Comparison of ENCODE assay signal across 20 mouse cellular contexts in genomic region chr6:52265913-52266665, GRCm38 (mm10). TPM values are rescaled to one million over a fixed set of nuclear protein-coding genes. Genes with fewer than 3 reads are reported as not detected.
A peak's percentile ranks its signal among the peaks of the same experiment; 100 is the strongest.
DNase-seq lines count a peak whose midpoint lies in the region; ATAC-seq lines count a peak whose summit lies in the region.
"Had no signal": no experiment of that assay in that cellular context is flagged by ENCODE, and none has a peak within 500 bp of the region (broad histone marks: within the 10 kb centered on the region; RNA-seq: fewer than 3 reads in every experiment).

No protein-coding gene starts in this region.

- no peaks in the 10 kb centered on the region for H3K36me3 ChIP-seq in forebrain, embryonic 11.5 days (ENCODE audit: control insufficient read depth, insufficient read depth, low read length)
- H3K36me3 ChIP-seq in forebrain, embryonic 12.5 days (replicated peaks): no peaks in the 10 kb centered on the region
- no peaks in the 10 kb centered on the region for H3K36me3 ChIP-seq in midbrain, embryonic 10.5 days
- H3K36me3 ChIP-seq in midbrain, embryonic 16.5 days (ENCODE audit: control insufficient read depth, insufficient read depth, low read length): no peaks in the 10 kb centered on the region
- H3K36me3 ChIP-seq: embryonic facial prominence, embryonic 13.5 days; heart, embryonic 15.5 days; hindbrain, embryonic 15.5 days; kidney, embryonic 15.5 days had no signal

- H3K27ac ChIP-seq in forebrain, embryonic 11.5 days (ENCODE audit: low read depth, low read length): no peak overlapping the region
- no peak overlapping the region for H3K27ac ChIP-seq in forebrain, embryonic 12.5 days
- H3K27ac ChIP-seq in midbrain, embryonic 10.5 days (replicated peaks): no peak overlapping the region
- H3K27ac ChIP-seq in midbrain, embryonic 16.5 days (ENCODE audit: low read length): no peak overlapping the region
- H3K27ac ChIP-seq: embryonic facial prominence, embryonic 13.5 days; heart, embryonic 15.5 days; hindbrain, embryonic 15.5 days; kidney, embryonic 15.5 days; macrophage had no signal

- H3K9ac ChIP-seq in forebrain, embryonic 11.5 days (ENCODE audit: low read length): no peak overlapping the region
- no peak overlapping the region for H3K9ac ChIP-seq in forebrain, embryonic 12.5 days
- no peak overlapping the region for H3K9ac ChIP-seq in midbrain, embryonic 16.5 days (ENCODE audit: low read depth, low read length)
- H3K9ac ChIP-seq: embryonic facial prominence, embryonic 13.5 days; heart, embryonic 15.5 days; hindbrain, embryonic 15.5 days; kidney, embryonic 15.5 days had no signal

- DNase-seq in forebrain, embryonic 11.5 days (ENCODE audit: low spot score): peak; percentile 54
- DNase-seq in midbrain, embryonic 10.5 days (ENCODE audit: low spot score): peak; percentile 55
- DNase-seq in forelimb bud, embryonic 11.5 days (ENCODE audit: low read depth, low spot score): peak; percentile 53
- peak; percentile 39 for DNase-seq in retina, embryonic 14.5 days (ENCODE audit: low spot score)
- no peak for DNase-seq in spleen, postnatal 14 days (ENCODE audit: low spot score in 2 of 2)
- no peak for DNase-seq in cerebellum, adult 9-10 months
- DNase-seq: cerebellum, adult 2 months; layer of hippocampus, adult 9-11 months; lung, adult 2 months; right cerebral cortex, postnatal 14 days; thymus, adult 18-20 months had no signal

- peaks cover 96% of the 10 kb centered on the region for H3K27me3 ChIP-seq in forebrain, embryonic 11.5 days (ENCODE audit: control insufficient read depth, insufficient read depth, low read length)
- peaks cover 96% of the 10 kb centered on the region for H3K27me3 ChIP-seq in forebrain, embryonic 12.5 days
- peaks cover 100% of the 10 kb centered on the region for H3K27me3 ChIP-seq in midbrain, embryonic 10.5 days (ENCODE audit: low read depth, poor library complexity, severe bottlenecking)
- peaks cover 88% of the 10 kb centered on the region for H3K27me3 ChIP-seq in midbrain, embryonic 16.5 days (ENCODE audit: control insufficient read depth, insufficient read depth, low read depth, low read length)

- WGBS in forebrain, embryonic 11.5 days: under 1% methylated on average over 19 of the region's 19 CpGs
- under 1% methylated on average over 19 of the region's 19 CpGs for WGBS in forebrain, embryonic 12.5 days
- 1% methylated on average over 19 of the region's 19 CpGs for WGBS in midbrain, embryonic 10.5 days
- under 1% methylated on average over 19 of the region's 19 CpGs for WGBS in midbrain, embryonic 16.5 days

- 0 out of 2 replicates have a peak, but pooled peaks cover 2% of the 10 kb centered on the region for H3K4me1 ChIP-seq in forebrain, embryonic 11.5 days (replicated peaks; ENCODE audit: control insufficient read depth, insufficient read depth, low read length)
- no peaks in the 10 kb centered on the region for H3K4me1 ChIP-seq in forebrain, embryonic 12.5 days
- peaks cover 1% of the 10 kb centered on the region; the same call in 1 of the 2 replicates for H3K4me1 ChIP-seq in midbrain, embryonic 10.5 days
- no peaks in the 10 kb centered on the region for H3K4me1 ChIP-seq in midbrain, embryonic 16.5 days (ENCODE audit: control insufficient read depth, insufficient read depth, low read length)

- H3K4me3 ChIP-seq in forebrain, embryonic 11.5 days (ENCODE audit: low read depth, low read length): no peak overlapping the region
- H3K4me3 ChIP-seq in forebrain, embryonic 12.5 days (replicated peaks): no peak overlapping the region
- no peak overlapping the region for H3K4me3 ChIP-seq in midbrain, embryonic 10.5 days
- no peak overlapping the region for H3K4me3 ChIP-seq in midbrain, embryonic 16.5 days (ENCODE audit: low read depth, low read length)
- H3K4me3 ChIP-seq: embryonic facial prominence, embryonic 13.5 days; heart, embryonic 15.5 days; hindbrain, embryonic 15.5 days; kidney, embryonic 15.5 days had no signal

- ATAC-seq in forebrain, embryonic 11.5 days (replicated peaks; ENCODE audit: low FRiP score): no peak
- no peak for ATAC-seq in forebrain, embryonic 12.5 days (ENCODE audit: low FRiP score)
- no peak for ATAC-seq in midbrain, embryonic 16.5 days
- ATAC-seq: forebrain, embryonic 14.5 days; Patski had no signal

- H3K4me2 ChIP-seq in forebrain, embryonic 11.5 days (ENCODE audit: low read depth, low read length, severe bottlenecking): no peak overlapping the region
- H3K4me2 ChIP-seq in forebrain, embryonic 12.5 days: no peak overlapping the region
- H3K4me2 ChIP-seq in midbrain, embryonic 16.5 days (ENCODE audit: low read length): no peak overlapping the region
- H3K4me2 ChIP-seq: embryonic facial prominence, embryonic 13.5 days; heart, embryonic 15.5 days; hindbrain, embryonic 15.5 days; kidney, embryonic 15.5 days had no signal

- H3K9me3 ChIP-seq in forebrain, embryonic 11.5 days (ENCODE audit: control insufficient read depth, low read length): no peaks in the 10 kb centered on the region
- H3K9me3 ChIP-seq in forebrain, embryonic 12.5 days: no peaks in the 10 kb centered on the region
- H3K9me3 ChIP-seq in midbrain, embryonic 10.5 days (replicated peaks): no peaks in the 10 kb centered on the region
- no peaks in the 10 kb centered on the region for H3K9me3 ChIP-seq in midbrain, embryonic 16.5 days (replicated peaks; ENCODE audit: control insufficient read depth, low read length, poor library complexity, severe bottlenecking)
- H3K9me3 ChIP-seq: embryonic facial prominence, embryonic 13.5 days; heart, embryonic 15.5 days; hindbrain, embryonic 15.5 days; kidney, embryonic 15.5 days had no signal

RNA-seq across cellular contexts. Expression of gene Hoxa13, which starts 5.4 kb away (rescaled TPM):
- not detected in 2 replicates for polyA plus RNA-seq in forebrain, embryonic 11.5 days (2014; fragmentation: Nextera tagmentation; extraction: Ambion mirVana)
- not detected in 2 replicates for polyA plus RNA-seq in forebrain, embryonic 12.5 days (2016; fragmentation: Nextera tagmentation; extraction: Ambion mirVana)
- polyA plus RNA-seq in midbrain, embryonic 10.5 days (2016; fragmentation: Nextera tagmentation; extraction: Ambion mirVana): not detected in 2 replicates
- polyA plus RNA-seq in midbrain, embryonic 16.5 days (2015; fragmentation: Nextera tagmentation; extraction: Ambion mirVana): not detected in 2 replicates
- polyA plus RNA-seq: cerebellum, adult 2 months; embryonic facial prominence, embryonic 13.5 days; forebrain, embryonic 14.5 days; heart, embryonic 15.5 days; hindbrain, embryonic 15.5 days; lung, adult 2 months; macrophage had no signal

RNA-seq across cellular contexts. Expression of gene Hoxa11, which starts 20.5 kb away (rescaled TPM):
- not detected in 2 replicates for polyA plus RNA-seq in forebrain, embryonic 11.5 days (2014; fragmentation: Nextera tagmentation; extraction: Ambion mirVana)
- polyA plus RNA-seq in forebrain, embryonic 12.5 days (2016; fragmentation: Nextera tagmentation; extraction: Ambion mirVana): not detected in 2 replicates
- not detected in 2 replicates for polyA plus RNA-seq in midbrain, embryonic 10.5 days (2016; fragmentation: Nextera tagmentation; extraction: Ambion mirVana)
- not detected in 2 replicates for polyA plus RNA-seq in midbrain, embryonic 16.5 days (2015; fragmentation: Nextera tagmentation; extraction: Ambion mirVana)
- polyA plus RNA-seq: cerebellum, adult 2 months; embryonic facial prominence, embryonic 13.5 days; forebrain, embryonic 14.5 days; heart, embryonic 15.5 days; hindbrain, embryonic 15.5 days; lung, adult 2 months; macrophage had no signal

RNA-seq across cellular contexts. Expression of gene Hoxa10, which starts 25.4 kb away (rescaled TPM):
- polyA plus RNA-seq in forebrain, embryonic 11.5 days (2014; fragmentation: Nextera tagmentation; extraction: Ambion mirVana): not detected in 2 replicates
- not detected in 2 replicates for polyA plus RNA-seq in forebrain, embryonic 12.5 days (2016; fragmentation: Nextera tagmentation; extraction: Ambion mirVana)
- 0.06 TPM in 1 of 2 replicates, not detected in the other for polyA plus RNA-seq in midbrain, embryonic 10.5 days (2016; fragmentation: Nextera tagmentation; extraction: Ambion mirVana)
- polyA plus RNA-seq in midbrain, embryonic 16.5 days (2015; fragmentation: Nextera tagmentation; extraction: Ambion mirVana): not detected in 2 replicates
- polyA plus RNA-seq: cerebellum, adult 2 months; forebrain, embryonic 14.5 days; lung, adult 2 months; macrophage had no signal

RNA-seq across cellular contexts. Expression of gene Hoxa9, which starts 35.2 kb away (rescaled TPM):
- polyA plus RNA-seq in forebrain, embryonic 11.5 days (2014; fragmentation: Nextera tagmentation; extraction: Ambion mirVana): not detected in 2 replicates
- not detected in 2 replicates for polyA plus RNA-seq in forebrain, embryonic 12.5 days (2016; fragmentation: Nextera tagmentation; extraction: Ambion mirVana)
- polyA plus RNA-seq in midbrain, embryonic 10.5 days (2016; fragmentation: Nextera tagmentation; extraction: Ambion mirVana): not detected in 2 replicates
- not detected in 2 replicates for polyA plus RNA-seq in midbrain, embryonic 16.5 days (2015; fragmentation: Nextera tagmentation; extraction: Ambion mirVana)
- polyA plus RNA-seq: cerebellum, adult 2 months; embryonic facial prominence, embryonic 13.5 days; forebrain, embryonic 14.5 days; lung, adult 2 months had no signal

RNA-seq across cellular contexts. Expression of gene Hoxa7, which starts 44.4 kb away (rescaled TPM):
- not detected in 2 replicates for polyA plus RNA-seq in forebrain, embryonic 11.5 days (2014; fragmentation: Nextera tagmentation; extraction: Ambion mirVana)
- polyA plus RNA-seq in forebrain, embryonic 12.5 days (2016; fragmentation: Nextera tagmentation; extraction: Ambion mirVana): not detected in 2 replicates
- polyA plus RNA-seq in midbrain, embryonic 10.5 days (2016; fragmentation: Nextera tagmentation; extraction: Ambion mirVana): not detected in 2 replicates
- not detected in 2 replicates for polyA plus RNA-seq in midbrain, embryonic 16.5 days (2015; fragmentation: Nextera tagmentation; extraction: Ambion mirVana)
- polyA plus RNA-seq: embryonic facial prominence, embryonic 13.5 days; forebrain, embryonic 14.5 days had no signal

Comparison
In these comparisons a context has a peak if more than half of its experiments do, and no peak if none do; other contexts are left out.
1. DNase-seq: peak in forebrain, embryonic 11.5 days (single experiment), midbrain, embryonic 10.5 days (single experiment), forelimb bud, embryonic 11.5 days (single experiment) and retina, embryonic 14.5 days (single experiment); none in spleen, postnatal 14 days (0 of 2) and cerebellum, adult 9-10 months (single experiment).